Mouse (Mus musculus) skeletal muscle tissue, adult 2 months (tissue): ENCODE results near the gene Srf.

Experiments used
- DNase-seq: peaks from one replicate; pipeline ENCODE4 v3.0.0-alpha.2; 2012; ENCODE audit warnings: low read depth, low spot score

Srf gene

GRCm38 (mm10) chr17:46520385-46520979, 35.5 kb downstream of the Srf start:
- DNase-seq = no peak

GRCm38 (mm10) chr17:46519971-46520370, 36.0 kb downstream of the Srf start:
- no peak for DNase-seq

- DNase-seq = no peak
Observed at GRCm38 (mm10) chr17:46513329-46513728, 42.6 kb downstream of the Srf start.

- no peak for DNase-seq
Observed at GRCm38 (mm10) chr17:46511059-46511710, 44.8 kb downstream of the Srf start.

GRCm38 (mm10) chr17:46505617-46506016, 50.4 kb downstream of the Srf start:
- DNase-seq = no peak

GRCm38 (mm10) chr17:46503847-46504638, 51.9 kb downstream of the Srf start:
- DNase-seq = no peak

- no peak for DNase-seq
Observed at GRCm38 (mm10) chr17:46502775-46503174, 53.2 kb downstream of the Srf start.
